Mouse (Mus musculus) monocyte, adult 2 months (primary cell): ENCODE data around the gene Gm28576.
"Not testable (repeated sequence)": the region's sequence is repeated elsewhere in the genome, so short reads cannot be mapped to it uniquely, and the experiment has no call there.

ENCODE experiments used
- DNase-seq, 2 experiments: peaks; one replicate each; pipeline ENCODE4 v3.0.0; 2022; ENCODE audit warnings: low spot score in 2 of 2, low read depth in 1 of 2

The Gm28576 gene

DNA sequence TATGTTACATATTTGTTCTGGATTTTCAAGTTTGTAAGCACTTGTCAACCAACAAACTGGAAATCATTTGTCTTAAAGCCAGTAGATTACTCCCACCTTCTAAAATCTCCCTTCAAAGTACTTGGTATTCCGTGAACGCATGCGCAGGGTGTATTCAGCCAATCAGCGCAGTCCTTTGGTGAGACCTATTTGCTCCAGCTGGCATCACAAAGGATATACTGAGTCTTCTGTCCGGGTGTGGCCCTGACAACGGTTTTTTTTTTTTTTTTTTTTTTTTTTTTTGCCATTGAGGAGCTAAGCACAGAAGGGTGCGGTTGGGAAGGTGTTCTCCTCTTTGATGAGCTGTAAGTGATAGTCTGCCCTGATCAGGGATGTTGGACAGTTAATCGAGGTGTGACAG, at the start of gene Gm28576:
Gm28576 (plus strand) TSS at position 301 of the 400 bp plus-strand sequence.
- not testable (repeated sequence) for DNase-seq
